Mouse (Mus musculus): ENCODE data around the gene Slc9a3r1.

- TF ChIP-seq CTCF (IDR thresholded peaks at IDR 0.05; ENCODE audit: borderline replicate concordance, extremely low read depth, insufficient read depth, insufficient read length) (peak; percentile 87), POLR2A (IDR thresholded peaks at IDR 0.05; ENCODE audit: borderline replicate concordance, extremely low read depth, insufficient read depth, insufficient read length, poor library complexity, severe bottlenecking) (no peak)
Measured at GRCm38 (mm10) chr11:115160883-115161577, 2.1 kb upstream of the Slc9a3r1 start.
